In genomic region chr4:108914391-108914790, GRCm38 (mm10) we compare ENCODE assay signal across 30 mouse cellular contexts. TPM values are rescaled to one million over a fixed set of nuclear protein-coding genes. Genes with fewer than 3 reads are reported as not detected.
DNase-seq lines count a peak whose midpoint lies in the region; ATAC-seq and TF ChIP-seq lines count a peak whose summit lies in the region.
"Had no signal": no experiment of that assay in that cellular context is flagged by ENCODE, and none has a peak within 500 bp of the region (broad histone marks: within the 10 kb centered on the region; RNA-seq: fewer than 3 reads in every experiment).

No protein-coding gene starts in this region.

- no peaks in the 10 kb centered on the region for H3K27me3 ChIP-seq in kidney, postnatal 0 days (ENCODE audit: insufficient read depth, low read length)
- H3K27me3 ChIP-seq in kidney, embryonic 15.5 days: no peaks in the 10 kb centered on the region
- H3K27me3 ChIP-seq in lung, embryonic 16.5 days (ENCODE audit: control insufficient read depth, insufficient read depth, low read depth, low read length): no peaks in the 10 kb centered on the region
- H3K27me3 ChIP-seq: CH12.LX; embryonic facial prominence, embryonic 12.5 days; forebrain, embryonic 12.5 days; heart, embryonic 15.5 days; hindbrain, embryonic 13.5 days had no signal

- 56% methylated on average over 6 of the region's 6 CpGs for WGBS in kidney, postnatal 0 days
- 65% methylated on average over 6 of the region's 6 CpGs for WGBS in kidney, embryonic 15.5 days
- 26% methylated on average over 6 of the region's 6 CpGs for WGBS in lung, embryonic 16.5 days
- WGBS in lung, adult 2 months: 47% methylated on average over 6 of the region's 6 CpGs

- TF ChIP-seq CTCF in kidney, postnatal 0 days (IDR thresholded peaks at IDR 0.05; ENCODE audit: low read depth): no peak
- no peak for TF ChIP-seq CTCF in lung, adult 2 months (IDR thresholded peaks at IDR 0.05; ENCODE audit: insufficient read depth, low read length)

- H3K27ac ChIP-seq in kidney, postnatal 0 days: no peak overlapping the region
- H3K27ac ChIP-seq in kidney, embryonic 15.5 days: no peak overlapping the region
- H3K27ac ChIP-seq in lung, embryonic 16.5 days (ENCODE audit: low read length): no peak overlapping the region
- H3K27ac ChIP-seq: embryonic facial prominence, embryonic 12.5 days; forebrain, embryonic 12.5 days; heart, embryonic 15.5 days; hindbrain, embryonic 10.5 days; hindbrain, embryonic 13.5 days had no signal

- peak; percentile 17 for DNase-seq in kidney, postnatal 0 days (ENCODE audit: low spot score)
- DNase-seq in lung, adult 2 months: no peak
- DNase-seq in 3T3-L1 (ENCODE audit: low read depth, low spot score) (peak; percentile 19), 416B (ENCODE audit: low read depth) (peak; percentile 18)
- DNase-seq in thymus, postnatal 0 days (ENCODE audit: low spot score): no peak
- DNase-seq in urinary bladder, postnatal 4 days (ENCODE audit: low spot score in 2 of 2): no peak
- DNase-seq: adrenal gland, adult 8-10 months; adrenal gland, postnatal 25 days; B cell, adult 2 months; cerebellum, adult 11-12 months; cerebellum, adult 9-10 months; cerebellum, postnatal 14 days; gastrocnemius, postnatal 10 days; gastrocnemius, postnatal 36 days; heart, postnatal 10 days; heart, postnatal 36 days had no signal

- no peak overlapping the region for H3K9ac ChIP-seq in kidney, postnatal 0 days (ENCODE audit: low read depth, low read length)
- H3K9ac ChIP-seq in kidney, embryonic 15.5 days: no peak overlapping the region
- no peak overlapping the region for H3K9ac ChIP-seq in lung, embryonic 16.5 days (ENCODE audit: low read length)
- H3K9ac ChIP-seq: embryonic facial prominence, embryonic 12.5 days; forebrain, embryonic 12.5 days; heart, embryonic 15.5 days; hindbrain, embryonic 13.5 days had no signal

- H3K4me1 ChIP-seq in kidney, postnatal 0 days (replicated peaks; ENCODE audit: insufficient read depth, low read length): no peaks in the 10 kb centered on the region
- no peaks in the 10 kb centered on the region for H3K4me1 ChIP-seq in kidney, embryonic 15.5 days
- peaks cover 6% of the 10 kb centered on the region for H3K4me1 ChIP-seq in lung, embryonic 16.5 days (replicated peaks; ENCODE audit: control insufficient read depth, insufficient read depth, low read length)
- H3K4me1 ChIP-seq in lung, adult 2 months (ENCODE audit: control insufficient read depth, insufficient read depth, low read length): no peaks in the 10 kb centered on the region
- H3K4me1 ChIP-seq: forebrain, embryonic 12.5 days had no signal

- H3K4me3 ChIP-seq in kidney, postnatal 0 days (replicated peaks; ENCODE audit: low read depth, low read length): no peak overlapping the region
- H3K4me3 ChIP-seq in kidney, embryonic 15.5 days (replicated peaks): no peak overlapping the region
- no peak overlapping the region for H3K4me3 ChIP-seq in lung, embryonic 16.5 days (ENCODE audit: low read length)
- no peak overlapping the region for H3K4me3 ChIP-seq in lung, adult 2 months (replicated peaks; ENCODE audit: extremely low read depth, low read depth, low read length)
- H3K4me3 ChIP-seq: embryonic facial prominence, embryonic 12.5 days; erythroblast, embryonic 14.5 days; forebrain, embryonic 12.5 days; heart, embryonic 15.5 days; hindbrain, embryonic 10.5 days; hindbrain, embryonic 13.5 days had no signal

- no peaks in the 10 kb centered on the region for H3K9me3 ChIP-seq in kidney, postnatal 0 days (replicated peaks; ENCODE audit: low read length)
- H3K9me3 ChIP-seq in kidney, embryonic 15.5 days (replicated peaks): no peaks in the 10 kb centered on the region
- H3K9me3 ChIP-seq in lung, embryonic 16.5 days (ENCODE audit: control insufficient read depth, low read length): no peaks in the 10 kb centered on the region
- H3K9me3 ChIP-seq: embryonic facial prominence, embryonic 12.5 days; forebrain, embryonic 12.5 days; G1E; heart, embryonic 15.5 days; hindbrain, embryonic 10.5 days; hindbrain, embryonic 13.5 days had no signal

- ATAC-seq in kidney, postnatal 0 days (replicated peaks; ENCODE audit: low FRiP score, low read depth): no peak
- no peak for ATAC-seq in kidney, embryonic 15.5 days (replicated peaks; ENCODE audit: low FRiP score)
- ATAC-seq in lung, embryonic 16.5 days (ENCODE audit: low read depth): 0 out of 2 replicates have a peak, but pooled peaks have one; percentile 32
- ATAC-seq: activated CD4-positive, CD25-positive, alpha-beta regulatory T cell, adult 4 months; forebrain, embryonic 16.5 days; hindbrain, embryonic 16.5 days had no signal

- no peaks in the 10 kb centered on the region for H3K36me3 ChIP-seq in kidney, postnatal 0 days (ENCODE audit: insufficient read depth, low read length)
- no peaks in the 10 kb centered on the region for H3K36me3 ChIP-seq in kidney, embryonic 15.5 days
- no peaks in the 10 kb centered on the region for H3K36me3 ChIP-seq in lung, embryonic 16.5 days (ENCODE audit: control insufficient read depth, insufficient read depth, low read length)
- H3K36me3 ChIP-seq: embryonic facial prominence, embryonic 12.5 days; forebrain, embryonic 12.5 days; G1E; heart, embryonic 15.5 days; hindbrain, embryonic 10.5 days; hindbrain, embryonic 13.5 days had no signal

- H3K4me2 ChIP-seq in kidney, postnatal 0 days (ENCODE audit: low read length): no peak overlapping the region
- no peak overlapping the region for H3K4me2 ChIP-seq in kidney, embryonic 15.5 days
- no peak overlapping the region for H3K4me2 ChIP-seq in lung, embryonic 16.5 days (ENCODE audit: low read depth, low read length)
- H3K4me2 ChIP-seq: embryonic facial prominence, embryonic 12.5 days; forebrain, embryonic 12.5 days; heart, embryonic 11.5 days; hindbrain, embryonic 13.5 days had no signal

- TF ChIP-seq POLR2A in lung, adult 2 months (IDR thresholded peaks at IDR 0.05; ENCODE audit: borderline replicate concordance, extremely low read depth, low read depth, low read length): no peak

RNA-seq across cellular contexts. Expression of gene Rab3b, which starts 35.5 kb away (rescaled TPM):
- 34.0 and 36.1 TPM in 2 replicates for polyA plus RNA-seq in kidney, postnatal 0 days (2015; fragmentation: Nextera tagmentation; extraction: Ambion mirVana)
- polyA plus RNA-seq in kidney, embryonic 15.5 days (2015; fragmentation: Nextera tagmentation; extraction: Ambion mirVana): 23.9 and 28.8 TPM in 2 replicates
- 6.5 and 8.4 TPM in 2 replicates for polyA plus RNA-seq in lung, embryonic 16.5 days (2015; fragmentation: Nextera tagmentation; extraction: Ambion mirVana)
- 1.9 and 2.3 TPM in 2 replicates for polyA plus RNA-seq in lung, adult 2 months (2012; rRNA removed)
- polyA plus RNA-seq in thymus, postnatal 0 days (2015; fragmentation: Nextera tagmentation; extraction: Ambion mirVana): 2.6 and 4.0 TPM in 2 replicates
- polyA plus RNA-seq: activated CD4-positive, CD25-positive, alpha-beta regulatory T cell, adult 4 months; erythroblast, embryonic 14.5 days had no signal

Comparison
In these comparisons a context has a peak if more than half of its experiments do, and no peak if none do; other contexts are left out.
1. DNase-seq: peak in kidney, postnatal 0 days (single experiment), 3T3-L1 (single experiment) and 416B (single experiment); none in lung, adult 2 months (single experiment), thymus, postnatal 0 days (single experiment) and urinary bladder, postnatal 4 days (0 of 2).